Comparison of ENCODE assay signal across 8 mouse cellular contexts in genomic region chr3:79145407-79146055, GRCm38 (mm10).
DNase-seq lines count a peak whose midpoint lies in the region; ATAC-seq and TF ChIP-seq lines count a peak whose summit lies in the region.

No protein-coding gene starts in this region.

- H3K9me3 ChIP-seq in limb, embryonic 13.5 days = no peaks in the 10 kb centered on the region

- no peaks in the 10 kb centered on the region for H3K27me3 ChIP-seq in kidney, adult 2 months (replicated peaks; ENCODE audit: control insufficient read depth, insufficient read depth, low read length)
- H3K27me3 ChIP-seq in limb, embryonic 13.5 days = no peaks in the 10 kb centered on the region

- peak overlapping the region; percentile 51 for H3K4me2 ChIP-seq in limb, embryonic 13.5 days (replicated peaks)

- ATAC-seq in limb, embryonic 13.5 days (ENCODE audit: low FRiP score, low read depth) = peak; percentile 40; the same call in 1 of the 2 replicates
- ATAC-seq in megakaryocyte-erythroid progenitor cell, adult 5-6 weeks (replicated peaks; ENCODE audit: low FRiP score, low TSS enrichment, poor library complexity, severe bottlenecking) = no peak

- TF ChIP-seq CTCF in kidney, adult 2 months (conservative IDR thresholded peaks at IDR 0.05; ENCODE audit: insufficient read depth, insufficient read length, low read depth, low read length) = no peak
- no peak for TF ChIP-seq CTCF in embryonic fibroblast, embryonic 13.5 days (IDR thresholded peaks at IDR 0.05; ENCODE audit: borderline replicate concordance, insufficient read depth, low read length)

- no peak overlapping the region for H3K4me3 ChIP-seq in kidney, adult 2 months (ENCODE audit: insufficient read depth, low read depth, low read length)
- no peak overlapping the region for H3K4me3 ChIP-seq in brown adipose tissue, adult 24 weeks (ENCODE audit: insufficient read depth, low read depth, low read length)
- H3K4me3 ChIP-seq in embryonic fibroblast, embryonic 13.5 days (ENCODE audit: insufficient read depth, low read length) = no peak overlapping the region
- H3K4me3 ChIP-seq in limb, embryonic 13.5 days = no peak overlapping the region

- DNase-seq in kidney, adult 2 months = no peak
- DNase-seq in kidney, postnatal 25 days = no peak
- no peak for DNase-seq in yolk sac, embryonic 10.5 days (ENCODE audit: low spot score)
- no peak for DNase-seq in testis, postnatal 14 days (ENCODE audit: low spot score)

- 31% methylated on average over 10 of the region's 10 CpGs for WGBS in kidney, adult 2 months
- WGBS in limb, embryonic 13.5 days = 41% methylated on average over 10 of the region's 10 CpGs

- peaks cover 23% of the 10 kb centered on the region for H3K4me1 ChIP-seq in kidney, adult 2 months (ENCODE audit: control insufficient read depth, insufficient read depth, low read length)
- H3K4me1 ChIP-seq in brown adipose tissue, adult 24 weeks (ENCODE audit: control insufficient read depth, insufficient read depth, insufficient read length, low read length) = peaks cover 32% of the 10 kb centered on the region
- peaks cover 12% of the 10 kb centered on the region for H3K4me1 ChIP-seq in embryonic fibroblast, embryonic 13.5 days (ENCODE audit: control insufficient read depth, insufficient read depth, low read length)
- peaks cover 22% of the 10 kb centered on the region for H3K4me1 ChIP-seq in limb, embryonic 13.5 days

- TF ChIP-seq POLR2A in kidney, adult 2 months (IDR thresholded peaks at IDR 0.05; ENCODE audit: low read depth, low read length) = no peak
- TF ChIP-seq POLR2A in embryonic fibroblast, embryonic 13.5 days (IDR thresholded peaks at IDR 0.05; ENCODE audit: low read depth, low read length) = no peak

- no peaks in the 10 kb centered on the region for H3K36me3 ChIP-seq in kidney, adult 2 months (ENCODE audit: control insufficient read depth, insufficient read depth, low read length)
- H3K36me3 ChIP-seq in limb, embryonic 13.5 days = no peaks in the 10 kb centered on the region

- H3K27ac ChIP-seq in kidney, adult 2 months (ENCODE audit: insufficient read depth, low read depth, low read length) = peak overlapping the region; percentile 52; the same call in 1 of the 2 replicates
- H3K27ac ChIP-seq in brown adipose tissue, adult 24 weeks (replicated peaks; ENCODE audit: low read depth, low read length) = peak overlapping the region; percentile 64
- H3K27ac ChIP-seq in embryonic fibroblast, embryonic 13.5 days (ENCODE audit: insufficient read depth, low read length) = peak overlapping the region; percentile 25; the same call in 1 of the 2 replicates
- peak overlapping the region; percentile 53; the same call in 1 of the 2 replicates for H3K27ac ChIP-seq in limb, embryonic 13.5 days

- no peak overlapping the region for H3K9ac ChIP-seq in limb, embryonic 13.5 days
